Mouse (Mus musculus): ENCODE results near the gene Dnal1. TPM values are rescaled to one million over a fixed set of nuclear protein-coding genes. Genes with fewer than 3 reads are reported as not detected.

Dnal1 gene
- polyA plus RNA-seq, 1 experiment from 2014 or later: 7.5 TPM

GRCm38 (mm10) chr12:84178652-84179445 lies 64.7 kb downstream of the Dnal1 start:
- Histone ChIP-seq H3K4me2 (replicated peaks) (no peak overlapping the region), H3K4me3 (no peak overlapping the region), H3K27me3 (no peaks in the 10 kb centered on the region), H3K27ac (no peak overlapping the region), H3K4me1 (peaks cover 66% of the 10 kb centered on the region), H3K9ac (no peak overlapping the region), H3K36me3 (peaks cover 2% of the 10 kb centered on the region), H3K9me3 (no peaks in the 10 kb centered on the region)
- WGBS: 61% methylated on average over 10 of the region's 10 CpGs
- no peak for ATAC-seq (ENCODE audit: insufficient number of reproducible peaks, insufficient read depth, low FRiP score, low TSS enrichment)

GRCm38 (mm10) chr12:84180090-84180489 lies 65.9 kb downstream of the Dnal1 start:
- H3K4me1 ChIP-seq: peaks cover 56% of the 10 kb centered on the region
- H3K4me3 ChIP-seq: no peak overlapping the region
- H3K27me3 ChIP-seq: no peaks in the 10 kb centered on the region
- H3K9ac ChIP-seq: no peak overlapping the region
- no peaks in the 10 kb centered on the region for H3K9me3 ChIP-seq
- ATAC-seq (ENCODE audit: insufficient number of reproducible peaks, insufficient read depth, low FRiP score, low TSS enrichment): no peak
- no peak overlapping the region for H3K4me2 ChIP-seq (replicated peaks)
- peak overlapping the region; percentile 41; the same call in 1 of the 2 replicates for H3K27ac ChIP-seq
- WGBS: 64% methylated on average over 3 of the region's 3 CpGs
- H3K36me3 ChIP-seq: no peaks in the 10 kb centered on the region

GRCm38 (mm10) chr12:84180701-84181435 lies 66.7 kb downstream of the Dnal1 start:
- Histone ChIP-seq H3K27me3 (no peaks in the 10 kb centered on the region), H3K4me2 (replicated peaks) (0 out of 2 replicates have a peak overlapping the region, but pooled peaks have one; percentile 3), H3K36me3 (no peaks in the 10 kb centered on the region), H3K27ac (0 out of 2 replicates have a peak overlapping the region, but pooled peaks have one; percentile 17), H3K9me3 (no peaks in the 10 kb centered on the region), H3K4me3 (no peak overlapping the region), H3K9ac (no peak overlapping the region), H3K4me1 (peaks cover 55% of the 10 kb centered on the region)
- ATAC-seq (ENCODE audit: insufficient number of reproducible peaks, insufficient read depth, low FRiP score, low TSS enrichment): peak; percentile 62; the same call in 1 of the 2 replicates
- 68% methylated on average over 8 of the region's 8 CpGs for WGBS

GRCm38 (mm10) chr12:84181999-84182398 lies 67.8 kb downstream of the Dnal1 start:
- WGBS: 77% methylated on average over 6 of the region's 6 CpGs
- Histone ChIP-seq H3K4me1 (peaks cover 51% of the 10 kb centered on the region), H3K9me3 (no peaks in the 10 kb centered on the region), H3K4me3 (no peak overlapping the region), H3K27me3 (no peaks in the 10 kb centered on the region), H3K36me3 (peaks cover 7% of the 10 kb centered on the region; the same call in 1 of the 2 replicates), H3K27ac (no peak overlapping the region), H3K4me2 (replicated peaks) (no peak overlapping the region), H3K9ac (no peak overlapping the region)
- no peak for ATAC-seq (ENCODE audit: insufficient number of reproducible peaks, insufficient read depth, low FRiP score, low TSS enrichment)

- Histone ChIP-seq H3K9me3 (no peaks in the 10 kb centered on the region), H3K27me3 (no peaks in the 10 kb centered on the region), H3K36me3 (peaks cover 7% of the 10 kb centered on the region; the same call in 1 of the 2 replicates), H3K9ac (no peak overlapping the region), H3K4me2 (replicated peaks) (no peak overlapping the region), H3K4me1 (peaks cover 63% of the 10 kb centered on the region), H3K27ac (no peak overlapping the region), H3K4me3 (no peak overlapping the region)
- no peak for ATAC-seq (ENCODE audit: insufficient number of reproducible peaks, insufficient read depth, low FRiP score, low TSS enrichment)
- 80% methylated on average over 5 of the region's 5 CpGs for WGBS
Measured at GRCm38 (mm10) chr12:84184979-84185378, 70.8 kb downstream of the Dnal1 start.

GRCm38 (mm10) chr12:84185547-84185946 lies 71.4 kb downstream of the Dnal1 start:
- Histone ChIP-seq H3K4me3 (no peak overlapping the region), H3K9me3 (no peaks in the 10 kb centered on the region), H3K9ac (no peak overlapping the region), H3K27ac (no peak overlapping the region), H3K36me3 (peaks cover 7% of the 10 kb centered on the region; the same call in 1 of the 2 replicates), H3K27me3 (no peaks in the 10 kb centered on the region), H3K4me2 (replicated peaks) (no peak overlapping the region), H3K4me1 (peaks cover 63% of the 10 kb centered on the region)
- 57% methylated on average over 6 of the region's 6 CpGs for WGBS
- ATAC-seq (ENCODE audit: insufficient number of reproducible peaks, insufficient read depth, low FRiP score, low TSS enrichment): no peak

GRCm38 (mm10) chr12:84186536-84186935 lies 72.4 kb downstream of the Dnal1 start:
- no peaks in the 10 kb centered on the region for H3K27me3 ChIP-seq
- H3K4me3 ChIP-seq: no peak overlapping the region
- no peaks in the 10 kb centered on the region for H3K9me3 ChIP-seq
- H3K9ac ChIP-seq: no peak overlapping the region
- H3K4me2 ChIP-seq (replicated peaks): no peak overlapping the region
- no peak for ATAC-seq (ENCODE audit: insufficient number of reproducible peaks, insufficient read depth, low FRiP score, low TSS enrichment)
- peaks cover 7% of the 10 kb centered on the region; the same call in 1 of the 2 replicates for H3K36me3 ChIP-seq
- no peak overlapping the region for H3K27ac ChIP-seq
- WGBS: 89% methylated on average over 3 of the region's 3 CpGs
- peaks cover 63% of the 10 kb centered on the region for H3K4me1 ChIP-seq

GRCm38 (mm10) chr12:84186950-84187349 lies 72.8 kb downstream of the Dnal1 start:
- Histone ChIP-seq H3K4me3 (no peak overlapping the region), H3K36me3 (peaks cover 7% of the 10 kb centered on the region; the same call in 1 of the 2 replicates), H3K9ac (no peak overlapping the region), H3K4me1 (peaks cover 63% of the 10 kb centered on the region), H3K4me2 (replicated peaks) (no peak overlapping the region), H3K27me3 (no peaks in the 10 kb centered on the region), H3K9me3 (no peaks in the 10 kb centered on the region), H3K27ac (no peak overlapping the region)
- WGBS: 84% methylated on average over 5 of the region's 5 CpGs
- no peak for ATAC-seq (ENCODE audit: insufficient number of reproducible peaks, insufficient read depth, low FRiP score, low TSS enrichment)

- no peak for ATAC-seq (ENCODE audit: insufficient number of reproducible peaks, insufficient read depth, low FRiP score, low TSS enrichment)
- H3K27ac ChIP-seq: peak overlapping the region; percentile 52
- no peak overlapping the region for H3K4me3 ChIP-seq
- no peak overlapping the region for H3K4me2 ChIP-seq (replicated peaks)
- H3K36me3 ChIP-seq: peaks cover 7% of the 10 kb centered on the region; the same call in 1 of the 2 replicates
- no peak overlapping the region for H3K9ac ChIP-seq
- H3K27me3 ChIP-seq: no peaks in the 10 kb centered on the region
- WGBS: 61% methylated on average over 15 of the region's 15 CpGs
- peaks cover 69% of the 10 kb centered on the region for H3K4me1 ChIP-seq
- H3K9me3 ChIP-seq: no peaks in the 10 kb centered on the region
Measured at GRCm38 (mm10) chr12:84187752-84188601, 73.8 kb downstream of the Dnal1 start.

- no peaks in the 10 kb centered on the region for H3K27me3 ChIP-seq
- ATAC-seq (ENCODE audit: insufficient number of reproducible peaks, insufficient read depth, low FRiP score, low TSS enrichment): no peak
- no peak overlapping the region for H3K9ac ChIP-seq
- peaks cover 69% of the 10 kb centered on the region for H3K4me1 ChIP-seq
- H3K4me2 ChIP-seq (replicated peaks): no peak overlapping the region
- H3K36me3 ChIP-seq: peaks cover 7% of the 10 kb centered on the region; the same call in 1 of the 2 replicates
- H3K27ac ChIP-seq: no peak overlapping the region
- 48% methylated on average over 14 of the region's 14 CpGs for WGBS
- H3K4me3 ChIP-seq: no peak overlapping the region
- H3K9me3 ChIP-seq: no peaks in the 10 kb centered on the region
Measured at GRCm38 (mm10) chr12:84188881-84189444, 74.8 kb downstream of the Dnal1 start.

All from embryonic facial prominence, embryonic 12.5 days (tissue).